Mouse (Mus musculus) megakaryocyte, embryonic 14.5 days (primary cell): ENCODE data around the gene Atxn7l1. TPM values are rescaled to one million over a fixed set of nuclear protein-coding genes. Genes with fewer than 3 reads are reported as not detected.

Source experiments
- H3K27me3 ChIP-seq: replicated peaks from 2 replicates; pipeline ENCODE3; 2012; ENCODE audit warnings: inconsistent platforms
- H3K36me3 ChIP-seq: replicated peaks from 2 replicates; pipeline ENCODE3; 2012; ENCODE audit warnings: low read length, inconsistent platforms, mixed read lengths
- H3K4me1 ChIP-seq: 2 replicates; pipeline ENCODE4 v1.6.1; 2012; ENCODE audit warnings: inconsistent platforms
- H3K4me3 ChIP-seq: replicated peaks from 2 replicates; pipeline ENCODE3; 2012; ENCODE audit warnings: moderate library complexity, mild to moderate bottlenecking, inconsistent platforms
- H3K9me3 ChIP-seq: 2 replicates; pipeline ENCODE4 v1.6.1; 2012; ENCODE audit warnings: inconsistent platforms
- FLI1 ChIP-seq: IDR thresholded peaks from 2 replicates; pipeline ENCODE4 v1.6.1; 2012; ENCODE audit warnings: low read length, inconsistent platforms, mixed read lengths
- GATA1 ChIP-seq: IDR thresholded peaks from 3 replicates; pipeline ENCODE4 v1.6.1; 2012; ENCODE audit warnings: mixed read lengths, low read length, inconsistent platforms, borderline replicate concordance
- polyA plus RNA-seq: library from polyadenylated mRNA; stranded (reverse); fragments of >175 nt; gene quantifications from 2 replicates; pipeline ENCODE4 v1.2.3, GENCODE M21; 2012; ENCODE audit warnings: low replicate concordance; ENCODE audit not compliant: insufficient read depth

The Atxn7l1 gene
- polyA plus RNA-seq, 1 experiment, result 22.5 TPM

DNA sequence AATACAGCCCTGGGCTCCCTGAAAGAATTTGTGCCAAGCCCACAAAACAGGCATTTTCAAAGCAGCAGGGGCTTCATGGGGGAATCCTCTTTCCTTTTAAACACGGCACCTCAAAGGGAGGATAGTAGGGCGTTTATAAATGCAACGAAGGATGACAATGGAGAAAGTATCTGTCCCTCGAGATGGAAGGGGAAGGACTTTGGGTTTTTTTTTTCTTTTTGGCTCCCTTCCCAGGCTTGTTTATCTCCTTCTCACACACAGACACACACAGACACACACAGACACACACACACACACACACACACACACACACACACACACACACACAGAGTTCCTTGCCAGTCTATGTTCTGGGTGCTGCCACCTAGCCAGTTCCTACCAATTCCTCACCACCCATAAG is 189.8 kb downstream of the Atxn7l1 start:
- no peak for TF ChIP-seq GATA1
- TF ChIP-seq FLI1, result no peak
- H3K4me3 ChIP-seq, result no peak overlapping the region
- H3K4me1 ChIP-seq, result peaks cover 69% of the 10 kb centered on the region
- H3K27me3 ChIP-seq, result no peaks in the 10 kb centered on the region
- no peaks in the 10 kb centered on the region for H3K9me3 ChIP-seq
- H3K36me3 ChIP-seq, result peaks cover 100% of the 10 kb centered on the region

DNA sequence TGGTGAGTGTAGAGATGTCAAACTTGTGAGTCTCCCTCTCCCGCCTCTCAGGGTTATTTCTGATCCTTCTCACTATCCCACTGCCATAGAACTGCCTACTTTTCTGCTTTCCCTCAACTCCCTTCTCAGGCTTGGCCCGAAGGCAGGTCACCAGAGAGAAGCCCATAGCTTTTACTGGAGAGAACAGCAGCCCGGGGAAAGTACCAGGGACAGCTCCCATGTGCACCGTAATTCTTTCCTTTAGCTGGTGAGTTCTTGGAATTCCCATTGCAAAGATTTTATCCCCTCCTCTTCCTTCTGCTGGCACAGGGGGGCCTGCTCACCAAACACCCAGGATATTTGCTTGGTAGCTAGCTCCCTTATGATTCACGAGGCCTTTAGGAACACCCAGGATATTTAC is 190.7 kb downstream of the Atxn7l1 start:
- Histone ChIP-seq H3K27me3 (no peaks in the 10 kb centered on the region), H3K4me1 (peaks cover 60% of the 10 kb centered on the region), H3K36me3 (peaks cover 100% of the 10 kb centered on the region)

GRCm38 (mm10) chr12:33339822-33340221 is 192.3 kb downstream of the Atxn7l1 start:
- Histone ChIP-seq H3K4me3 (no peak overlapping the region), H3K27me3 (no peaks in the 10 kb centered on the region), H3K4me1 (peaks cover 54% of the 10 kb centered on the region), H3K36me3 (peaks cover 100% of the 10 kb centered on the region), H3K9me3 (no peaks in the 10 kb centered on the region)
- TF ChIP-seq FLI1 (no peak), GATA1 (no peak)

More for the DNA sequence above, 190.7 kb downstream of the Atxn7l1 start:
- TF ChIP-seq GATA1 (no peak), FLI1 (no peak)
- Histone ChIP-seq H3K4me3 (no peak overlapping the region), H3K9me3 (no peaks in the 10 kb centered on the region)

- TF ChIP-seq GATA1, result no peak
- TF ChIP-seq FLI1, result no peak
- Histone ChIP-seq H3K27me3 (no peaks in the 10 kb centered on the region), H3K4me1 (peaks cover 46% of the 10 kb centered on the region), H3K36me3 (peaks cover 100% of the 10 kb centered on the region), H3K4me3 (no peak overlapping the region), H3K9me3 (no peaks in the 10 kb centered on the region)
These were observed 193.2 kb downstream of the Atxn7l1 start for GRCm38 (mm10) chr12:33340698-33341097.

DNA sequence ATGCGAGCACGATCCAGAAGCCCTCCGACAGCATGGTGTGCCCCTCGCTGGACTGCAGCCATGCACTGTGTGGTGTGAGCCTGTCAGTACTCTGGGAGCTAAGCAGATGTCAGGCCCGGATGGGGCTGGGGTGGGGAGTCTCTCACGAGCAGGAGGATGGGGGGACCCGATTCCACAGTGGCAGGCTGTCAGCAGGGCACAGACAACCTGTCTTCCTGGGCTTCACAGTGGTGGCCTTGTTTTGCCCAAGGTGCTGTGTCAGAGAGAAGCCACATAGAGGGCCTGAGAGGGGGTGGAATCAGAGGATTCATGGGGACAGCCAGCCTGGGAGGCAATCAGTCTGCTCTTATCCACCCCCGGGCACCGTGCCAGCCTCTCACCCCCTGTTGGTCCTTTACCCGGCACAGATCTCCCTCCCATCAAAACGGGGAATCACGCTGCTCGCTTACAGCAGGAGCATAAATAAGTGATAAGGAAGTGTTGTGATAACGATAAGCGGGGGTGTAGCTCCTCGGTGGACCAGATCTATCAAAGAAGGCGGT is 193.9 kb downstream of the Atxn7l1 start:
- no peaks in the 10 kb centered on the region for H3K9me3 ChIP-seq
- H3K4me3 ChIP-seq, result no peak overlapping the region
- peaks cover 42% of the 10 kb centered on the region for H3K4me1 ChIP-seq
- peaks cover 100% of the 10 kb centered on the region for H3K36me3 ChIP-seq
- no peak for TF ChIP-seq GATA1
- no peak for TF ChIP-seq FLI1
- H3K27me3 ChIP-seq, result no peaks in the 10 kb centered on the region

DNA sequence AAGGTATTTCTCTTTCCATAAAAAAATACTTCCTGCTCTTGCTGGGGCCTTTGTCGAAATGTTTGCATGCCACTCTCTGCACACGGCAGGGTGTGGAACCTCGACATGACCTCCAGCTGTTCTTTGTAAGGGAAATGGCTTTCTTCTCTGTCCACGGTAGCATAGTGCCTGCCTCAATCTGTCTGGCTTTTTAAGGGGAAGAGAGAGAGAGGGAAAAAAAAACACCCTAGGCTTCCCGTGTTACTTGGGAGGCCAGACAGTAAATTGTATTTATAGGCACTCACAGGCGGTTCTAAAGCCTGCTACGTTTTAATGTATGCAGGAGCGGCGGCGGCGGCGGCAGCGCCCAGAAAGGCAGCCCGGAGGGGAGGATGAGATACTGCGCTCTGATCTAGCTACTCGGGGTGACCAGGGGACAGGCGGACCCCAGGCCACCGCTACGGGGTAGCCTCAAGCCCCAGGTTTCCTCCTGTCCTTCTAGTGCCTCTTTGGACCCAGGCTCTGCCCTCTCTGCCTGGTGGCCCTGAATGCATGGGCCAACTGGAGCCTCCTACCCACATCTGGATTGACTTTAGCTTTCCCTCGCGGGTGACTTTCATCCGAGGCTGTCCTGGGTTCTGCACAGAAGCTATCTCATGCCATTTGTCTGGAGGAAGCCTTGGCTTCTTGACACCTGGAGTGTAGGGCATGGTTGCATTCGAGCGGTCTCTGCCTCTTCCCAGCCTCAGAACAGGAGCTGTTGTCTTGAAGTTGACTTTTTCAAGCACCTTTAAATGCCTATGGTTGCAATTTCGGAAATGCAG is 197.7 kb downstream of the Atxn7l1 start:
- H3K27me3 ChIP-seq, result no peaks in the 10 kb centered on the region
- H3K36me3 ChIP-seq, result peaks cover 100% of the 10 kb centered on the region
- TF ChIP-seq FLI1, result no peak
- no peak for TF ChIP-seq GATA1
- H3K9me3 ChIP-seq, result peaks cover 15% of the 10 kb centered on the region
- peaks cover 21% of the 10 kb centered on the region for H3K4me1 ChIP-seq
- H3K4me3 ChIP-seq, result no peak overlapping the region

DNA sequence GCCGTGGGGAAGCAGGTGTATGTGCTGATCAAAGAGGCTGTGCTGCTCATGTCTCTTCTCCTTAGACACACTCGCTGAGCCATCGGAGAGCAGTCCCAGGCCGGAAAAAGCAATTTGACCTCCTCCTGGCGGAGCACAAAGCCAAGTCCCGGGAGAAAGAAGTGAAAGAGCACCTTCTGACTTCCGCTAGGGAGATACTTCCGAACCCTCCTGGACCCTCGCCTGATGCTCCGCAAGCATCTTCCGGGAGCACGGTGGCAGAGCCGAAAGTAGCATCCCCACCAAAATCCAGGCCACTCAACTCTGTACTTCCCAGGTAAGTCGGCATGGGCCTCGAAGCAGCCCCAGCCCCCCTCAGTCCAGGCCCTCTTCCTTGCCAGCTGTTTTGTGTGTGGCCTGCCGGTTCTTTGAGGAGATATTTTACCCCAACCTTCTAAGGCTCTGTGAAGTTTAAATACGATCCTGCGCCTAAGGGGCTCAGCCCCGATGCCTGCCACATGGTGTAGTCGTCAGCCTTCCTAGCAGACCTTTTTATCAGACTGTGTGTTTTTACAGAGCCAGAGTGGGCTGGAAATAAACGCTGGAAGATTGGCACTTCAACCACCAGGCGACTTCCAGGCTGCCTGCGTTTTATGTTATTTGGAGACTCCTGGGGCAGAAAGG is 198.4 kb downstream of the Atxn7l1 start:
- peaks cover 21% of the 10 kb centered on the region for H3K4me1 ChIP-seq
- no peak for TF ChIP-seq FLI1
- no peak for TF ChIP-seq GATA1
- H3K36me3 ChIP-seq, result peaks cover 100% of the 10 kb centered on the region
- no peaks in the 10 kb centered on the region for H3K27me3 ChIP-seq
- H3K9me3 ChIP-seq, result peaks cover 23% of the 10 kb centered on the region
- H3K4me3 ChIP-seq, result no peak overlapping the region

GRCm38 (mm10) chr12:33352671-33353070 is 205.2 kb downstream of the Atxn7l1 start:
- Histone ChIP-seq H3K4me3 (no peak overlapping the region), H3K36me3 (peaks cover 99% of the 10 kb centered on the region), H3K9me3 (peaks cover 27% of the 10 kb centered on the region), H3K27me3 (no peaks in the 10 kb centered on the region), H3K4me1 (peaks cover 4% of the 10 kb centered on the region; the same call in 1 of the 2 replicates)
- TF ChIP-seq GATA1, result no peak
- TF ChIP-seq FLI1, result no peak

DNA sequence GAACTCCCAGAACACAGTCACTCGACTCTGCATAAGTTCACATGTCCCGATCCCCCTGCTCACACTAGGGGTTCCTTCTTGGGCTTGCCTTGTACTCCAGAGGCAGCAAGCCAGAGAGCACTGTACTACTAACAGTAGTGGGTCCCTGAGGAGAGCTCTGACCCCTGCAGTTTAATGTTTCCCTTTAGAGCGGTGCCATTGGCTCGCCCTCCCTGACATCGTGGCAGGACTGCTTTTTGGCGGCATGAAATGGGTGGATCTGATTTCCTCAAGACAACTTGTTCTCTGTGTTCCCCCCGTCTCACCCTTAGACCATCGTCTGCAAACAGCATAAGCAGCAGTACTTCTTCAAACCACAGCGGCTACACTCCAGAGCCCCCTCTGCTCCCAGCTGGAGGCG is 210.9 kb downstream of the Atxn7l1 start:
- peaks cover 99% of the 10 kb centered on the region for H3K36me3 ChIP-seq
- no peaks in the 10 kb centered on the region for H3K27me3 ChIP-seq
- H3K9me3 ChIP-seq, result peaks cover 3% of the 10 kb centered on the region; the same call in 1 of the 2 replicates
- H3K4me1 ChIP-seq, result peaks cover 17% of the 10 kb centered on the region
- H3K4me3 ChIP-seq, result no peak overlapping the region
- no peak for TF ChIP-seq GATA1
- TF ChIP-seq FLI1, result no peak

GRCm38 (mm10) chr12:33359209-33359608 is 211.7 kb downstream of the Atxn7l1 start:
- H3K4me1 ChIP-seq, result peaks cover 17% of the 10 kb centered on the region
- no peak overlapping the region for H3K4me3 ChIP-seq
- no peaks in the 10 kb centered on the region for H3K27me3 ChIP-seq
- H3K36me3 ChIP-seq, result peaks cover 99% of the 10 kb centered on the region
- no peak for TF ChIP-seq GATA1
- no peak for TF ChIP-seq FLI1
- no peaks in the 10 kb centered on the region for H3K9me3 ChIP-seq
